Mouse (Mus musculus): Measurements from ENCODE around the gene Lyl1. TPM values are rescaled to one million over a fixed set of nuclear protein-coding genes. Genes with fewer than 3 reads are reported as not detected.

Lyl1 gene
- total RNA-seq, 2 experiments from 2014 or later, result 6.5 to 7.2 TPM

DNA sequence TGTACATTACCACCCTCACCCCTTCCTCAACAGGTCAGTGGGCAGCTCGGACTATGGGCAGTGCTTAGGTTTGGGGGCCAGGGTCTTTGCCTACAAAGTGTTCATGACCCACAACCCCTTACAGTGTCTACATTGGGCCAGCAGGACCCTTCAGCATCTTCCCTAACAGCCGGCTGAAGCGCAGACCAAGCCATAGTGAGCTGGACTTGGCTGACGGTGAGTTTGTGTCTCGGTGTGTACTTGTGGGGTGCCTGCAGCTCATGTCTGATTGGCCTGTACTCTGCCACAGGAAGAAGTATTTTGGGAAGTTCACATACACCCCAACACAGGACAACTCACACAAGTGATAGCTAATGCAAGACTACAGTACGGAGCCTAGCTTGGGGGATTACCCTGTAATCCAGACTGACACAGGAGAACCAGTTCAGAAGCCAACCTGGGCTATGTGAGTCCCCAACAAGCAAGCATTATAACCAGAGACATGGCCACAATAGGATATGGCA lies 1.8 kb downstream of the Lyl1 start:
- DNase-seq (ENCODE audit: low spot score in 2 of 2), result no peak

DNA sequence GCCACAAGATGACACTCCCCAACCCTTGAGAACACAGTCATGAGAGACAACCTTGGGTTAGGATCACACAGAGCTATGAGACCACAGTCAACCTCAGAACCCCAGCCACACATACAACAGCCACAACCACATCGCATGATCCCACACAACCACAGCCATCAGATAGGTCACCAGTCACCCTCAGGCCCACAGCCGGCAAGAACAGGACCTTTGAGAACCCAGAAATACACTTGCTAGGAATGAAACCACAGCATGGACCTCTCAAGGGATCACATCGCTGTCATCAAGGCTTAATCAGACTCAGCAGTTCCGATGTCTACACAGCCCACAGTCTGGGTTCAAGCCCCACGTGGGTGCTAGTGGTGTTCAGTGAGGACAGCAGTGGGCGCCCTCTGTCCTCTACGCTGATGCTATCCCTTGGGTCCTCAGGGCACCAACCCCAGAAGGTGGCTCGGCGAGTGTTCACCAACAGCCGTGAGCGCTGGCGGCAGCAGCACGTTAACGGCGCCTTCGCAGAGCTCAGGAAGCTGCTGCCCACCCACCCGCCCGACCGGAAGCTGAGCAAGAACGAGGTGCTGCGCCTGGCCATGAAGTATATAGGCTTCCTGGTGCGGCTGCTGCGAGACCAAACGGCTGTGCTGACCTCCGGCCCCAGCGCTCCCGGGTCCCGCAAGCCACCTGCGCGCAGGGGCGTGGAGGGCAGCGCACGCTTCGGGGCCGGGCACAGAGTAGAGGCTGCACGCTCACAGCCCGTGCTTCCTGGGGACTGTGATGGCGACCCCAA lies 2.4 kb downstream of the Lyl1 start:
- DNase-seq (ENCODE audit: low spot score in 2 of 2), result no peak

DNA sequence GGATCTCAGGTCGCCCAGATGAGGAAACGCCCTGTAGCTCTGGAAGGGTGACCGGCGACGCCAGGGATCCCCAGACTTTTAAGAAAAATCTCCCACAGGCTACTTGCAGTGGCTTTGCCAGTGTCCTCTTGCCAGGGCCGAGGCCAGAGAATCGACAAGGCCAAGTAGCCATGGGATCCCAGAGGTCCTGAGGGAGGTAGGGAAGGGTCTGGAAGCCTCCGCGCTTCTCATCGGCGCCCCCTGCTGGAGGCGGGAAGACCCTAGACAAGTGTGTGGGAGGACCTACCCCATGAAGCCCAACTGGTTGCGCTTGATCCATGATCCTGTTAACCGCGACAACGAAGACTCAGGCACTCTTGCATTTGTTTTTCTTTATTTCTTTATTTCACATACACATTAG lies 3.1 kb downstream of the Lyl1 start:
- peak in 1 of 2 experiments; percentile 58 for DNase-seq (ENCODE audit: low spot score in 2 of 2)

DNA sequence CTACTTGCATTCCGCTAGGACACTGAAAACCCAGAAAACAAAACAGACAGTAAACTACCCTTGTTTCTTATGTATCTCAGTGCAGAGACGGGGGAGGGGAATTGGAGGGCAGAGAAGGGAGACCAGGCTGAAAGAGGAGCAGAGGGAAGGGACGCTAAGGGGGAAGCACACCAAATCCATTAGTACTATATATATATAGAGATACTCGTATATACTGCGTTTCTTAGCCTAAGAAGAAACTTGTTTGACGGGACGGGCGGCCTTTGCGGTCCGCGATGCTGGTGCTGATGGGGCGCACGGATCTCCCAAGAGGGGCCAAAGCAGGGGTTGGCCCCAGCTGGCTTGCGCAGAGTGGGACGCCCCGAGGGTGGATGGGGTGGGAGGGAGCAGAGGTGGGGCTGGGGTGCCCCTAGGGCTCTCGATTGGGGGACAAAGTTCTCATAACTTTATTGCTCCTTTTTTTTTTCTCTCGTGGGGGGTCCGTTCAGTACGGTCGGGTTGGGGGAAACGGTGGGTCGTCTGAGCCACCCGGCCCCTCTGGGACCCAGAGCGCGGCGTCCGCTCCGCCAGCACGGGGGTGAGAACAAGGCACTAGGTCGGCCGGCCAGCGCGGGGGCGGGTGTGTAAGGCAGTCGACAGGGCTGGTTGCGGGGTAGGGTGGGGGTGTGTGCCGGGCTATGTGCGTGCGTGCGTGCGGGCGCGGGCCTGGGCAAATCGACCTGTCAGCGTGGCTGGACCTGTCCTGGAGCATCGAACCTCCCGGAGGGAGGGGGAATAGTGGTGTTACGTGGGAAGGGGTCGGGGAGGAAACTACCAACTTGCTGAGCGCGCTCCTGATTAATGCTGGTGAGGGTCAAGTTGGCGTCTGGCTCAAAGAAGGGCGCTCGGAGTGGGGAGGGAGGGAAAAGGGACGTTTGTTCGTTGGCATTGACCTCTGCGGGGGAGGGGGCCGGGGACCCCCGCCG lies 3.9 kb downstream of the Lyl1 start:
- no peak for DNase-seq (ENCODE audit: low spot score in 2 of 2)

DNA sequence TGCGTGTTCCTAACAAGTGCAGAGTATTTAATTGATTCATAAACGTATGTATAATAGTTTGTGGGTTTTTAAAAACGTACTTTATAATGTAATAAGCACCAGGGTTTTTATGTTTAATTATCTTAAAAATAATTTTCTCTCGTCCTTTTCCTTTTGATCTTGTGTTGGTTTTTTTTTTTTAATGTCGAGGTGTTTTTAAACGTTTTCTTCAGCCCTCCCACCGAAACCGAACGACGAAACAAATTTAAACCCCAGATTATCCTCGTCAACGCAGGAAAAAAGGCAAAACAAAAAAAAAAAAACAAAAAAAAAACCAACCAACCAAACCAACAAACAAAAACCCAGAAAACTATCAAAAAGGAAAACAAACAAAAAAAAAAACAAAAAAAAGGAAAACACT lies 4.7 kb downstream of the Lyl1 start:
- DNase-seq (ENCODE audit: low spot score in 2 of 2), result no peak

DNA sequence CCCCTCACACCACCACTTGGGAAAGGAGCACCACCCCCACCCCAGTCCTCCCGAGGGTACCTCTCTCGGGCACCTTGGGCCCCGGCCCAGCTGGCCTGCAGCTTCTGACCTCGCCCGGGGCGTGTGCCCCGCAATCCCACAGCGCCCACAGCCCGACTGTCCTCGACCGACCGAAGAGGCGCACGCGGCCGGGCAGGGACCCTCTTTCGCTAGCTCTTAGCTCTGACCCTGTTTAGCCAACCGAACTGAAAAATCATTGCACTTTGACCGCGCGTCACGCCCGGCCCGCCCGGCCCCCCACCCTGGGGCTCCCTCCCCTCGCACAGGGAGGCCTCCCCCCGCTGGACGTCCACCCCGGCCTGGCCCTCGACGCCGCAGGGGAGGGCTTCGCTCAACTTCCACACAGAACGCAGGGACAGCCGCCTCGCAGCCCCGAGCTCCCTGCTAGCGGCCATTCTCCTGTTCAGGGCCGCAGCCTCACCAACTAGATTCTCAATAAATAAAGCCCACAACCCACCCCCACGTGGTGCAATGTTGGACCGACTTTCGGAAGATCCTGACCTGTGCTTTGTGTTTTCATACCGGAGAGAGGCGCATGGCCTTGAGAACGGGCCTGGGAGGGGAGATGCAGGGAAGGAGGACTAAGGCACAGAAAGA lies 5.5 kb downstream of the Lyl1 start:
- no peak for DNase-seq (ENCODE audit: low spot score in 2 of 2)

DNA sequence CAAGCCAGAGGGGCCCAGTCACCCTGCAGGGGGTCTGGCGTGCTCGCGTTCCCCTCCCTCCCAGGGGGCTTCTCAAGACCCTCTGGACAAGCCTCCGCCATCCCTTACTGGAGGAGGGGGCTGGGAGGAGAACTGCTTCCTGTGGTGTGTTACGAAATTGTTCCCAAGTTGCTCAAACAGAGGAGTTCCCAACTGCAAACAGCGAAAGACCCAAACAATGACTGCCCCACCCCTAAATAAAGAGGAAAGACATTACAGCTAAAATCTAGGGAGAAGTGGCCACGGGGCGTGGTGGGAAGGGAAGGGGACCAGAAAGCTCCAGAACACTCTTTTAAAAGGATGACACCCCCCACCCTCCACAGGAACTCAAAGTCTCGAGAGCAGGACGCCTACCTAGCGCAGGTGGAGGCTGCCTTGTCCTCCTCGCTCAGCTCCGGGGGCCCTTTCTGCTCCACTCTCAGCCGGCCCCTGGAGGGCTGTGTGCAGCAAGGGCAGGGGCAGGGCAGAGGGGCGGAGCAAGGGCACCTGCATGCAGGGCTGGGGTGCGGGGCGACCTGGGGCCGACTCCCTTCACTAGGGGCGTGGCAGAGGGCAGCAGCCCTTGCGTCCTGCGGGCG lies 6.1 kb downstream of the Lyl1 start:
- no peak for DNase-seq (ENCODE audit: low spot score in 2 of 2)

DNA sequence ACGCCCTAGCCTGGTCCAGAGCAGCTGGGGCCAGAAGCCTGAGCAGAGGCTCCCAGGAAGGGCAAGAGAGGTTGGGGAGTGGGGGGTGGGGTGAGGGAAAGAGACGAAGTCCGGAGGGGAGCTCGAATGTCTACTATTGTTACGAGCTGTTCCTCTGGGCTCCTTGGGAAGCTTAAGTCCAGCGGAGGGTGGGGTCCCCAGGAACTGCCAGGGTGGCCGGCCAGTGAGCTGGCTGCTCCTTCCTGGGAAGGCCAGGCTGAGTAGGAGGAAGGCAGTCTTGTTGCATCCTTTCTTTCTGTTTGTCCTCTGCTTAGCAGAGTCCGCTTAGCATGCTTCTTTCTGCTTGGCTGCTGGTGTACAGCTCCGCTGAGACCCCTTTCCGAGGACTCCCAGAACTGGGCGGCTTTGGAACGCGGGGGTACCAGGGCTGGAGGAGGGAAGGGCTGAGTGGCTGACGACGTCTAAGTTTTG lies 6.8 kb downstream of the Lyl1 start:
- DNase-seq (ENCODE audit: low spot score in 2 of 2), result no peak

DNA sequence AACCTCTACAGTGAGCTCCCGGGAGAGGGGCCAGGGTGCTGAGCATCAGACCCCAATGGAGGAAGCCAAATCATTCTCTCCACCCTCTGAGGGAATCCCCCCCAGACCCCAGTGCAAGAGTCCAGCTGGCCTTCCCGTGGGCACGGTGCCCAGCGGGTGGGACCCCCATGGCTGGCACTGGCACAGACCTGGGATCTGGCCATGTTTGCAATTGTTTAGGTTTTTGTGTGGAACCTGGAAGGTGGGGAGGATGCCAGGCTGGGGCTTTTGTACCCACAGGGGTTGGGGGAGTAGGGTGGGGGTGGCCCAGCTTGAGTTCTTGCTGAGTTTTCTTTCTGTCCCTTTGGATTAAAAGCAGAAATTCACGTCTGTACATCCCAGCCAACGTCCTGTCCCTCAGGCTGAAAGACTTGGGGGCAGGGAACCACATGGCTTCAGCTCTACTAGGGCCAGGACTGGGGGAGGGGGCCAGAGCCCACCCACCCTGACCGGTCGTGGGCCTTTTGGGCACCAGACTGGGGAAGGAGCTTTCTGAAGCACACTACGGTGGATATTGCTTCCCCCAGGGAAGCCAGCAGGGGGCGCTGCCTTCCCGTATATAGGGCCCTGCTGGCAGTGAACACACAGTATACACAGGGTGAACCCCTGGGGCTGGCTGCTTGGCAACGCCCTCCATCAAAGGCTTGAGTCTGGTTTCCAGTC lies 7.7 kb downstream of the Lyl1 start:
- peak in 1 of 2 experiments; percentile 74 for DNase-seq (ENCODE audit: low spot score in 2 of 2)

DNA sequence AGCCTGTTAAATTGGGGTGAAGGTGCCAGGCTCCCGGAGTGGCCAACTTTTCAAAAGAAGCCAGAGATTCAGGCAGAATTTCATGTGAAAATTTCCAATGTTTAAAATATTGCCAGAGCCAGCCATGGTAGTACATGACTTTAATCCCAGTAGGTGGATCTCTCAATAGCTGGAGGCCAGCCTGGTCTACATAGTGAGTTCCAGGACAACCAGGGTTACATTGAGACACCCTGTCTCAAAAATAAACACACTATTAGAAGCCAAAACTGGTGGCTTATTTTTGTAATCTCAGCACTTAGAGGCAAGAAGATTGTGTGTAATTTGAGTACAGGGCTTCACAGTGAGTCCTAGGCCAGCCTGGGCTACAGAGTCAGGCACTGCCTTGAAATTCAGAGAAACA lies 8.7 kb downstream of the Lyl1 start:
- DNase-seq (ENCODE audit: low spot score in 2 of 2), result no peak

DNA sequence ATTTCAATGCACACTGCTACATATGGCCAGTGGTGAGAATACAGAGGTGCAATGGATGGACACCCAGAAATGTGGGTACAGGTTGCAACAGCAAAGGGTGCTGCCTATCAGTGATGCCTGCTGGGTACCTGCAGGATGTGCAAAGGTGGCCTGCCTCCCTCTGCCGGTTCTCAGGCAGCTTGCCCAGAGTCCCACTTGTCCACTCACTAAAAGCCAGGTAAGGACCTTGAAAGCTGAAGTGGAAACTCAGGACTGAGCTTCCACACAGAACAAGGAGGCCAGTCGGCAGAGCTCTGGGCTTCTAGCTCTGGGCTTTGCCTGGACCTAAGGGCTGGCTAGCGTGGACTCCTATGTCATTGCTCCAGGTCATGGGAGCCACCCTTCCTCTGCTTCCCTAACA lies 10.1 kb downstream of the Lyl1 start:
- DNase-seq (ENCODE audit: low spot score in 2 of 2), result no peak

DNA sequence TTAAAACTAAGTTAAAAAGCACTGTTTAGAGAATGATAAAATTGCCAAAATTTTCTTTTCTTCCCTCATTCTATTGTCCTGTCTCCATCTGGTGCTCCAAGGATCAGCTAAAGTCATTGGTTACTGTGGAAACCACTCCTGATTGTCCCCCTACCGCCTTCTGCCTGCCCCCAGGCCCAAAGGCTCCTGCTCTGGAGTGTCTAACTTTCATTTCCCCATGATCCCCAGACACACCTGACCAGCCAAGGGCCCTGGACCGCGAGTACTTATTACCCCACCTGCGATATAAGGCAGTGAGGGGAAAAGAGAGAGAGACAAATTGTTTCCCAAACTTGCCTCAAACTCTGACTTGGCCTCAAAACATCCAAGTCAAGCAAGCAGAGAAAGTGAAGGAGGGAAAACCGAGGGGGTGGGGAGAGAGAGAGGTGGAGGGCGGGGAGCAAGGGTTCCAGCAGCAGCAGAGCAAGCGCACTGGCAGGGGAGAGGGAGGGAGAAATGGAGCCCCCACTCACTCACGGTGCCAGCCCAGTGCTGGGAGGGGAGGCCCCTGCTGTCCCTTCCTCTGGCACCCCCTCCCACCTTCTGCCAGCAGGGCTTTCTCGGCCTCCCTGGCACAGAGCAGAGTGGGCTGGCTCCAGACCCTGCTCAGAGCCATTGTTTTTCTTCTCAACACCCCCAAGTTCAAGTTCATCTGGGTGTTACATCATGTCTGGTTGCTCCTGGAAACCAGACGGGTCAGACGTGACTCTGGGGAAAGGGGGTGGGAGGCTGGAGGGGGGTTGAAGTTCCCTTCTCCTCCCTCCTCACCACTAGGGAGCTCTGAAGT lies 10.9 kb downstream of the Lyl1 start:
- DNase-seq (ENCODE audit: low spot score in 2 of 2), result no peak

DNA sequence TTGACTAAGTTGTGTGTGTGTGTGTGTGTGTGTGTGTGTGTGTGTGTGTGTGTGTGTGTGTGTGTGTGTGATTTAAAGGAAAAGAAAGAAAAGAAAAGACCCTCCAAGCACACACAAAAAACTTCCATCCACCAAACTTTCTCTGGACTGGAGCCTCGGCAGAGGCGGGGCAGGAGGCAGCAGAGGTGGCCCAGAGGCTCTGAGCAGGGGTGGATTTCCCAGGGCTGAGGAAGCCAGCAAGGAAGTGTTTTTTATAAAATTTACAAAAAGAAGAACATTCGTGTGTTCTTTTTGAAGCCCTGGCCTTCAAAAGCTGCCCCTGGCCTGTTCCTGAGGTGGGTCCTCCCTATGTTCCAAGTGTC lies 11.5 kb downstream of the Lyl1 start:
- DNase-seq (ENCODE audit: low spot score in 2 of 2), result no peak

DNA sequence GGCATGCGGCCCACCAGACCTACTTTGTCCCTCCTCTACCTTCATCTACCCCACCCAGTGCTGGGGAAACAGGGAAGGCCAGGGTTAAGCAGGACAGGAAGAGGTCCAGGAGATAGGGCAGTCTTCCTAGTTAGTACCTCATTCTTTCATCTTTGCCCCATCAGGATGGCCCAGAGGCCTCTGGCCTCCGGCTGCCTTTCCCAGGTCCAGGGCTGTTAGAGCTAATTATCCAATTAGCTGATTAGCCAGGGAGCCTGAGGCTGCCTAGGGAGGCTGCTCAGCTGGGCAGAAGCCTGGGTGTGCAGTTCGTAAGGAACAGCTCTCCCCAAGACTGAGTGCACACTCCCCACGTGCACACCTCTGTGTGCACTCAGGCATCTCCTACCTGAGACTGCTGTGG lies 12.1 kb downstream of the Lyl1 start:
- no peak for DNase-seq (ENCODE audit: low spot score in 2 of 2)

DNA sequence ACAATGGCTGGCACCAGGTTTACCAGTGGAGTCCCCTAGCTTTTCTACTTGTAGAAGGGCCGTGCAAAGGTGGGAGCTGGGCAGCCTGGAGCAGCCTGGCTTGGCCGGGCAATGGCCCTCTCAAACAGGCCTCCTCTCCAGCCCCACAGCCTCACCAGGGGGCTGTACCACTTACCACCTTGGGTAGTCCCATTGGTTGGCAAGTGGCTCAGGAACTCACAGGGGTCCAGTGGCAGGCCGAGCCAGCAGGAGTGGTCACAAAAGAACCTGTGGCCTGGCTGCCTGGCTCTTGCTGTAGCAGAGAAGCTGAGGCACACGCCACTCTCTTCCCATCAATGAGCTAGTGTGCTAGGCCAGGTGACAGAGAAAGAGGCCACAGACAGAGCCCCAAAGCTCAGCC lies 12.9 kb downstream of the Lyl1 start:
- DNase-seq (ENCODE audit: low spot score in 2 of 2), result no peak

DNA sequence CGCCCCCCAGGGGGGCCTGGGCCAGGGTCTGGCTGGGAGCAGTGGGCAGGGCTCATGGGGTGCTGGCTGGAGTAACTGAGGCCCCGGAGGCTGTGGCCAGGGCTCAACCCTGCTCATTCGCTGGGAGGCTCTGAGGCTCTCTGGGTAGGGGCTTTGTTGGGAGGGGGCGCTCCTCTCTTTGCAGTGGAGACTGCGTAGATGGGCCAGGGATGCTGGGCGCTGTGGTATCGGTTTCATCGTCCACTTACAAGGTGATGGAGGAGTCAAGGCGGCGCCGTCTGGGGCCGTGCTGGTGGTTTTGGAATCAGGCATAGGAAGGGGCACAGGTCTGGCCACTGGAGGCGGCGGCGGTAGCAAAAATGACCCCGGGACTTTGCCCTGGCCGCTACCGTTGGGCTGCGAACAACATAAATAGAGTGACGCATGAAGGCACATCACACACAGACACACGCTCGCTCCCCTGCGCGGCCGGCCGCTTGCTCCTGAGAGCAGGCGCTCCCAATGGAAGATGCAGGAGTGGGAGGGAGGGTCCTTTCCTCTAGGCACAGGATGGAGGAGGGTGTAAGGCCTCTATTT lies 14.7 kb downstream of the Lyl1 start:
- DNase-seq (ENCODE audit: low spot score in 2 of 2), result no peak

DNA sequence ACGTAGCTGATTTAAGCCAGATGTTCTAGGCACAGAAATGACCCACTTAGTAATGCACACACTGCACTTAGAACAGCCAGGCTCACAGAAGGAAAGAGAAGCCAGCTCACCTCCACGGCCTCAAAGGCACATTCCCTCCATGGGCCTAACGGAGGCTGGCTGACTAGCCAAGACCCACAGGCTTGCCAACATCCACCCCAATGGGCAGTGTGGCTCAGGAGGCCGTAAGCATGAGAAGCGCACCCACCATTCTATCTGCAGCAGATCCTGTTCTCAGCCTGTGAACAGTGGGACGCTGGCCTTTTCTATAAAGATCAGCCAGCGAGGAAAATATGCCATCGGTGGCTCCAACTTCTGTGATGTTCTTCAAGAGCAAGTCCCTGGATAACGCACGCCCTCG lies 15.5 kb downstream of the Lyl1 start:
- DNase-seq (ENCODE audit: low spot score in 2 of 2), result no peak

DNA sequence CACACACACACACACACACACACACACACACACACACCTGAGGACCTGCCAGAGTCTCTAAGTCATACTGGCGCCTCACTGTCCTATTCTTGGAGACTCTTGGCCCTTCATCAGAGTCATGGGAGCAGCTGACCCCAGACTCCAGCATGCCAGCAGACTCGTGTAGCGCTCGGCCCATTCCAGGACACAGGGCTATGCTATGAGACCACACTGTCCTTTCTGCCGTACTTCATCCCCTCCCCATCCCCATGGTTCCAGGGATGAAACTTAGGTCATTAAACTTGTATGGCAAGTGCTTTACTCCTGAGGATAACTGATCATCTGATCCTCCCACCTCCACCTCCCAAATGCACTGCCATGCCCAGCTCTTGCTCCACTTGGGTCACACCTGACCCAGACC lies 17.2 kb downstream of the Lyl1 start:
- DNase-seq (ENCODE audit: low spot score in 2 of 2), result no peak

DNA sequence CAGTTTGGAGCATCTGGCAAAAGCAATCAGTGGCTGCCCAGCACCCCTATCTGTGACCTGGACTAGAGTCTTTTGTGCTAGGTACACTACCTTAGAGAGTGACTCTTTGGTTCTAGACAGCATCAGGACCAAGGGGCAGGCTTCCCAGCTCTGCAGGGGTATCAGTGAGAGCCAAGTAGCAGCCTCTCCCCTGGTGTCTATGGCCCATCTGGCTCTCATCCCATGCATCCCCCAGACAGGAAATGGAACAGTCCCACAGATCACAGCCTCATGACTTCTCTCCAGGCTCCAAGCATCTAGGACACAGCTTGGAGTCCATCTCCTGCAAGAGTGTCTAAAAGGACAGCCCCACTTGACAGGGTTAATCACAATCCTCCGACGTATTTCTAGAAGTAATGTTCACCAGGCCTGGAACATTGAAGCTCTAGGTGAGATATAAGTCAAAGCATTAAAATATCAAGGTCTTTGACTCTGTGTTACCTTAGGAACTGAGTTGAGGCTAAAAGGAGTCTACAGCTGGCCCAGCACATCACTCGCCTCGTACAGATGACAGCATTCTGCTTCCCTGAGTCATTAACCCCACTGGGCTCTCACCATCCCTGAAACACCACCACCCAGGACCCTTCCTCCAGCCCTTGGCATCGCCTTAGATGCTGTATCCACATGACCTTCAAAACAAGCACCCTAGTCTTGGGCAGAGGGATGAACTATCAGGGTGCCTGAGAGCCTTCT lies 17.9 kb downstream of the Lyl1 start:
- DNase-seq (ENCODE audit: low spot score in 2 of 2), result no peak

Data from adrenal gland, postnatal 4 days (tissue).